Mouse (Mus musculus): ENCODE results near the gene Cbln3. TPM values are rescaled to one million over a fixed set of nuclear protein-coding genes. Genes with fewer than 3 reads are reported as not detected.

Gene Cbln3
- total RNA-seq (2021) = under 1 TPM; 0.38 to 0.69 TPM
- long read RNA-seq, experiment 1 = 0 reads
- long read RNA-seq, experiment 2 = 0 reads

GRCm38 (mm10) chr14:55884166-55884565 is at the start of gene Cbln3:
Gene Cbln3, minus strand, starts transcription at chr14:55884392.
- DNase-seq (ENCODE audit: low spot score in 2 of 2) = no peak

GRCm38 (mm10) chr14:55933586-55933985 is 49.4 kb upstream of the Cbln3 start:
- no peak for DNase-seq (ENCODE audit: low spot score in 2 of 2)

GRCm38 (mm10) chr14:55929263-55929997 is 45.2 kb upstream of the Cbln3 start:
- no peak for DNase-seq (ENCODE audit: low spot score in 2 of 2)

GRCm38 (mm10) chr14:55926847-55927246 is 42.7 kb upstream of the Cbln3 start:
- DNase-seq (ENCODE audit: low spot score in 2 of 2) = no peak

- no peak for DNase-seq (ENCODE audit: low spot score in 2 of 2)
Observed at GRCm38 (mm10) chr14:55922475-55923232, 38.5 kb upstream of the Cbln3 start.

GRCm38 (mm10) chr14:55918240-55919082 is 34.3 kb upstream of the Cbln3 start:
- DNase-seq (ENCODE audit: low spot score in 2 of 2) = peak; percentile 71 to 90

- DNase-seq (ENCODE audit: low spot score in 2 of 2) = no peak
Observed at GRCm38 (mm10) chr14:55913406-55913805, 29.2 kb upstream of the Cbln3 start.

GRCm38 (mm10) chr14:55905518-55905917 is 21.3 kb upstream of the Cbln3 start:
- DNase-seq (ENCODE audit: low spot score in 2 of 2) = no peak

- DNase-seq (ENCODE audit: low spot score in 2 of 2) = no peak
Observed at GRCm38 (mm10) chr14:55900414-55900755, 16.2 kb upstream of the Cbln3 start.

- peak; percentile 78 to 88 for DNase-seq (ENCODE audit: low spot score in 2 of 2)
Observed at GRCm38 (mm10) chr14:55899701-55900413, 15.7 kb upstream of the Cbln3 start, which contains the start of gene Sdr39u1. Gene Sdr39u1, minus strand, starts transcription at chr14:55900293.

GRCm38 (mm10) chr14:55898947-55899346 is 14.8 kb upstream of the Cbln3 start:
- DNase-seq (ENCODE audit: low spot score in 2 of 2) = no peak

GRCm38 (mm10) chr14:55897671-55898070 is 13.5 kb upstream of the Cbln3 start:
- DNase-seq (ENCODE audit: low spot score in 2 of 2) = no peak

- DNase-seq (ENCODE audit: low spot score in 2 of 2) = no peak
Observed at GRCm38 (mm10) chr14:55886571-55887382, 2.6 kb upstream of the Cbln3 start.

- DNase-seq (ENCODE audit: low spot score in 2 of 2) = peak in 1 of 2 experiments; percentile 29
Observed at GRCm38 (mm10) chr14:55885791-55886271, 1.6 kb upstream of the Cbln3 start.

GRCm38 (mm10) chr14:55885114-55885790 is 1.1 kb upstream of the Cbln3 start:
- peak in 1 of 2 experiments; percentile 36 for DNase-seq (ENCODE audit: low spot score in 2 of 2)

GRCm38 (mm10) chr14:55884713-55885113 is 521 bp upstream of the Cbln3 start, which contains the start of gene Khnyn:
Gene Khnyn, plus strand, starts transcription at chr14:55884947.
- peak; percentile 76 to 82 for DNase-seq (ENCODE audit: low spot score in 2 of 2)

- DNase-seq (ENCODE audit: low spot score in 2 of 2) = no peak
Observed at GRCm38 (mm10) chr14:55883663-55884062, 529 bp downstream of the Cbln3 start.

- no peak for DNase-seq (ENCODE audit: low spot score in 2 of 2)
Observed at GRCm38 (mm10) chr14:55883149-55883661, 987 bp downstream of the Cbln3 start.

- no peak for DNase-seq (ENCODE audit: low spot score in 2 of 2)
Observed at GRCm38 (mm10) chr14:55882171-55882641, 2.0 kb downstream of the Cbln3 start.

Measured in layer of hippocampus, postnatal 14 days (tissue).